Mouse (Mus musculus) bone marrow, adult 2 months (tissue): Measurements from ENCODE around the gene Dhps.

Experiments used
- CTCF ChIP-seq: fragments of 200-500 bp; IDR thresholded peaks from 2 replicates; pipeline ENCODE4 v1.5.1; 2011; ENCODE audit warnings: low read length, control low read depth; ENCODE audit not compliant: control insufficient read depth, insufficient read depth
- POLR2A ChIP-seq: fragments of 200-500 bp; IDR thresholded peaks from 2 replicates; pipeline ENCODE4 v1.6.1; 2011; ENCODE audit warnings: low read depth, mild to moderate bottlenecking, control low read depth, low read length, borderline replicate concordance; ENCODE audit not compliant: control insufficient read depth

GRCm38 (mm10) chr8:85035165-85035727 is 36.3 kb upstream of the Dhps start:
- no peak for TF ChIP-seq POLR2A
- TF ChIP-seq CTCF: no peak
